Mouse (Mus musculus) urinary bladder, adult 18-20 months (tissue): ENCODE data around the gene Actr5.

Experiments
- DNase-seq, 2 experiments: peaks; one replicate each; pipeline ENCODE4 v3.0.0; 2022; ENCODE audit warnings: low spot score in 2 of 2, mixed read lengths in 2 of 2

Actr5 gene

DNA sequence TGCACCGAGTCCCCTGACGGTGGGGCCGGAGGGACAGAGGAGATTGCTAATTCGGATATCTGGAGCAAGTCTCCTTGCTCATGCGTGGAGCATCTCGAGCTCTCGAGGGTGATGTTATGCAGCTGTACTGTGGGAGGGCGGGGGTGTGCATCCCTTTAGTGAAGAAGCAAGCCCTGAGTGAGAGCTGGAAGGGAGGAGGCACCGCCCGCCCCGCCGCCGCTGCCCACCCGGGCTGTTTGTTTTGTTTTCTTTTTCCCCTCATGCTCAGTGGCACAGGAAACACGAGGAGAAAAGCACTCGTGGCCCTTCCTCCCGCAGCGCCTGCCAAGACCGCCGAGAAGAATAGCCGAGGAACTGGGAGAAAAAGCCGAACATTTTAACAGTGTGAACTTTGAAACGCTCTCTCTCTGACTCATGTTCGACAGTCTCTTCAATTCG, 63.1 kb downstream of the Actr5 start:
- DNase-seq = peak in 1 of 2 experiments; percentile 27
